Mouse (Mus musculus) thymus, adult 2 months (tissue): ENCODE data around the gene Slc5a11.

Source experiments
- CTCF ChIP-seq: fragments of 200-500 bp; IDR thresholded peaks from 2 replicates; pipeline ENCODE4 v1.5.1; 2012; ENCODE audit warnings: mild to moderate bottlenecking, control low read depth, low read length, moderate library complexity, borderline replicate concordance; ENCODE audit not compliant: control insufficient read depth, poor library complexity, insufficient read depth; ENCODE audit errors: extremely low read depth
- POLR2A ChIP-seq: fragments of 200-500 bp; IDR thresholded peaks from 2 replicates; pipeline ENCODE4 v1.6.1; 2012; ENCODE audit warnings: mild to moderate bottlenecking, low read length, control low read depth, moderate library complexity; ENCODE audit not compliant: control insufficient read depth, poor library complexity, insufficient read depth; ENCODE audit errors: extremely low read depth

DNA sequence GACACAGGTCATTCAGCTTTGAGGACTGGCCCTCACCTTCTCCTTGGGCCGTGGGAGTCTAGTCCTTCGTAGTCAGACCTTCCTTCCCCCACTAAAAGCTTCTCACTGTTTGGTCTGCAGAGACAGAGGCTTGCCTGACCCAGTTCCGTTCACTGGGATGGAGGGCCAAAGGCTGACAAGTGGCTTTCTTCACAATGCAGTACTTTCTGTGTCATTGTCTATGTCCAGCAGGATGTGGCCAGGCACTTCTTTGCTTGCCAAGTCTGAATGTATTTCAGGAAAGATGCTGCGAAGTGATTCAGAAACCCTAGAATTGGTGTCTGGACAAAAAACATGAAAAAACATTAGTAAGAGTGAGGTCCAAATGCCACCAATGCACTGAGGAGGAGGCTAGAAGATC lies 65.2 kb downstream of the Slc5a11 start:
- TF ChIP-seq CTCF (no peak), POLR2A (no peak)
